Mouse (Mus musculus): ENCODE data around the gene Mgmt. TPM values are rescaled to one million over a fixed set of nuclear protein-coding genes. Genes with fewer than 3 reads are reported as not detected.

Gene Mgmt
- polyA plus RNA-seq, 1 experiment from 2014 or later, result 1.6 TPM

DNA sequence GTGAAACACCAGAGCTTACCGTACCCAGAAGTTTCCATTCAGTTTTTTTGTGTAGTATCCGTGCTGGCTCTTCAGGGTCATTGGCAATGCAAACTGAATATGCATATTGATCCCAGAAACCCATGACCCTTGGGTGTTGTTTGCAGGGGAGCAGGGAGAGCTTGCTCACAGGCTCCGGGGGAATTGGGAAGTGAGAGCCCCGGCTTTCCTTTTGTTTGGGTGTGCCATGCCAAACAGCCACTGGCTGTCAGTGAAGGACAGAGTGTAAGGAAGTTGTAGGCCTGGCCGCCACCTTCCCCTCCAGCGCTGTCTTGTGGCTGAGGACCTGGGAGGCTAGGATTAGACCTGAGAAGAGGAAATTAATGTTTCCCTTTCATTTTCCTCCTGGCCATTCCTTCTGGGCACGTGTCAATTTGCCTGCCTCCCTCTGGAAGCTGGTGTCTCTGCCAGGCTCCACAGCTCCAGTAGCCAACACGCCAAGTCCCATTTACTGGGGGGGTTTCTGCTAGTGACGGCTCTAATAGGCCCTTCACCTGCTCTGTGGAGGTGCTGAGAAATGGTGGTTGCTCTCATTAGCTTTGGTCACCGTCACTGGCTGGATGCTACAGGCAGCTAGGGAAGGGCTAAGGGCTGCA lies 144.0 kb downstream of the Mgmt start:
- Histone ChIP-seq H3K4me1 (replicated peaks) (peaks cover 44% of the 10 kb centered on the region), H3K4me3 (replicated peaks) (no peak overlapping the region), H3K9me3 (no peaks in the 10 kb centered on the region), H3K27me3 (peaks cover 5% of the 10 kb centered on the region; the same call in 1 of the 2 replicates), H3K4me2 (replicated peaks) (no peak overlapping the region), H3K9ac (replicated peaks) (no peak overlapping the region), H3K36me3 (no peaks in the 10 kb centered on the region), H3K27ac (no peak overlapping the region)
- WGBS, result 57% methylated on average over 10 of the region's 10 CpGs
- ATAC-seq, result no peak

DNA sequence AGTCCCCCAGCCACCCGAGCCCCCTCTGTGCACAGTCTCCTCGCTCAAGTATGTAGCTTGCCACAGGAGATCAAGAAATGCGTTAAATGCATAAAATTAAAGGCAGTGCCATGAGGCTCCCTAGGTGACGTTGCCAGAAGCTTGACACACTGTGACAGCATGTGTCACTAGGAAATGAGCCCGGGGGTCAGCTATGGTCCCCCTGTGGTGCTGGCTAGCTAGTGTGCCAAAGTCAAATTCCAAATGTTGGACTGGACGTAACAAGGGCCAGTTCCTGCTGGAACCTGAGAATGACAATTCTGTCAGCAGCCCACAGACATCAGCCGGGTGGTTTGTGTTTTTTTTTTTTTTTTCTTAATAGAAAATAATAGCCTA lies 144.5 kb downstream of the Mgmt start:
- H3K9ac ChIP-seq (replicated peaks), result no peak overlapping the region
- no peaks in the 10 kb centered on the region for H3K9me3 ChIP-seq
- H3K4me2 ChIP-seq (replicated peaks), result no peak overlapping the region
- 40% methylated on average over 7 of the region's 7 CpGs for WGBS
- ATAC-seq, result peak; percentile 37; the same call in 1 of the 2 replicates
- no peak overlapping the region for H3K4me3 ChIP-seq (replicated peaks)
- H3K27me3 ChIP-seq, result peaks cover 5% of the 10 kb centered on the region; the same call in 1 of the 2 replicates
- no peaks in the 10 kb centered on the region for H3K36me3 ChIP-seq
- peaks cover 44% of the 10 kb centered on the region for H3K4me1 ChIP-seq (replicated peaks)
- H3K27ac ChIP-seq, result no peak overlapping the region

DNA sequence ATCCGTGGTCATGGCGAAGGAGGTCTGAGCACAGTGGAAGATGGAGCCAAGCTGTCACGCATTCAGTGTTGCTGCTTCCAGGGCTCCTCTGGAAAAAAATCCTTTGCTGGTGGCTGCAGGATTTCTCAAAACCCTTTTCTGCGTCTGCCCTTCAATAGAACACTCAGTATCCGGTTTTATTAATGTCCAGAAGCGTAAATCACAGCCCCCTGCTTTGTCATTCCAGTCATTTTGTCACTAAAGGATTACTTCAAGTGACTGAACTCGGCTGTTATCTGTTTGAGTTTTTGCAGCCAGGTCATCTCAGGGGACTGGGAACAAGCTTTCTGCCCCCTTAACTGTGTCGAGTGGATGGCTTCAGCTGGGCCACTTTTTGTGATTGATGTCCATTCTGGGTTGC lies 146.2 kb downstream of the Mgmt start:
- Histone ChIP-seq H3K36me3 (no peaks in the 10 kb centered on the region), H3K9ac (replicated peaks) (no peak overlapping the region)
- no peak for ATAC-seq

DNA sequence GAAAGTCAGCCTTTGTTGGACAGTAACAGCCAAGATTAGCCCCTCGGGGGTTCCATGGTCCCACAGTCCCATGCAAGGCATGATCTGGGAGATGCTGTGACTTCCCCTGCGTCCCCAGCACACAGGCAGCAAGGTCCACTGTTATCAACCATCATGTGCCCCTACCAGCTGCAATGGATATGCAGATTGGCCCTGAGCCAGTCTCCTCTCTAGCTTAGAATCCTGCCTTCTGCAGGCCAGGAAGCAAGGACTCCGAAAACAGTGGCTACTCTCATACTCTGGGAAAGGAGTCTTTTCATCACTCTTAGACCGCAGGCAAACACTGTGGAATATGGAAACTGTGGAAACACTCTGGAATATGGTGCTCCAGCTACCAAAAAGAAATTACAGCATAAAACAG lies 152.5 kb downstream of the Mgmt start:
- 90% methylated on average over 4 of the region's 4 CpGs for WGBS
- H3K27me3 ChIP-seq, result no peaks in the 10 kb centered on the region
- peaks cover 13% of the 10 kb centered on the region for H3K4me1 ChIP-seq (replicated peaks)
- H3K9ac ChIP-seq (replicated peaks), result no peak overlapping the region
- ATAC-seq, result no peak
- H3K4me2 ChIP-seq (replicated peaks), result no peak overlapping the region
- H3K27ac ChIP-seq, result no peak overlapping the region
- no peaks in the 10 kb centered on the region for H3K36me3 ChIP-seq
- H3K9me3 ChIP-seq, result no peaks in the 10 kb centered on the region
- H3K4me3 ChIP-seq (replicated peaks), result no peak overlapping the region

More for the DNA sequence above, 146.2 kb downstream of the Mgmt start:
- peaks cover 42% of the 10 kb centered on the region for H3K4me1 ChIP-seq (replicated peaks)
- no peak overlapping the region for H3K4me2 ChIP-seq (replicated peaks)
- H3K4me3 ChIP-seq (replicated peaks), result no peak overlapping the region
- H3K27ac ChIP-seq, result no peak overlapping the region
- H3K9me3 ChIP-seq, result no peaks in the 10 kb centered on the region
- peaks cover 5% of the 10 kb centered on the region; the same call in 1 of the 2 replicates for H3K27me3 ChIP-seq
- WGBS, result 27% methylated on average over 8 of the region's 8 CpGs

DNA sequence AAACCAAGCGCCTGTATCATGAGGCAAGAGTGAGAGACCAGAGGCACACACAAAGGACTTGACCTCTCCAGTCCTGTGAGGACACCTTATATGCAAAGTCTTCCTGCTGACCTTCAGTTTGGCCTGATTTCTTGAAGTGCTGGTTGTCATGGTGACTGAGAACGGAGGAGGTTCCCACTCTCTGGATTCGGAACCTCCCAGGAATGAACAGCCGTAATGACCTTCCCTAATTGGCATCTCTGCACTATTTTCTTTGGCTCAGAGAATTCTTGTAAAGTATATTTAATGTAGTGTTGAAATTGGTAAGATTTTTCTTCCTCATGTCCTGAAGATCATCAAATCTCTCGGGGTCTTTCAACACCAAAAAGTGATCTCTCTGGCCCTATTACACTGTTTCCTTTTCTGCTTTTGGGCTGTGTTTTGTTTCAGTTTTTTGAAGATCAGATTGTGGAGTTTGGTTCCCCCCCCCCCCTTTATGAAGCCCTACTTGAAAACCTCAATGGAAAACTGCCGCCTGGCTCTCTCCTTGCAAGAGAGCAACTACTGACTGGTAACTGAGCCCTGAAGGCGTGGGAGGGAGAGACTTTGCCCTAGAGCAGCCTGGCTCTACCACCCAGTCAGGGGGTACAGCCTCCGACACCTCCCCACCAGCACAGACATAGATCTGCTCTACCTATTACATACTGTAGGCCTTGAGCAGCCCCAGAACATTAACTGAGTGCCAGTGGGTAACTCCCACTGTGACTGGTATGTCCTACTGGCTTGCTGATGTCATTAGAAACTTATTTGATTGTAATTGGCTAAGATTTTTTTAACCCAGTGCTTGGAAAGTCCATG lies 153.9 kb downstream of the Mgmt start:
- no peaks in the 10 kb centered on the region for H3K36me3 ChIP-seq
- ATAC-seq, result no peak
- no peak overlapping the region for H3K4me3 ChIP-seq (replicated peaks)
- H3K4me1 ChIP-seq (replicated peaks), result peaks cover 9% of the 10 kb centered on the region
- no peak overlapping the region for H3K4me2 ChIP-seq (replicated peaks)
- no peak overlapping the region for H3K27ac ChIP-seq
- no peak overlapping the region for H3K9ac ChIP-seq (replicated peaks)
- WGBS, result 57% methylated on average over 8 of the region's 8 CpGs
- no peaks in the 10 kb centered on the region for H3K9me3 ChIP-seq
- no peaks in the 10 kb centered on the region for H3K27me3 ChIP-seq

DNA sequence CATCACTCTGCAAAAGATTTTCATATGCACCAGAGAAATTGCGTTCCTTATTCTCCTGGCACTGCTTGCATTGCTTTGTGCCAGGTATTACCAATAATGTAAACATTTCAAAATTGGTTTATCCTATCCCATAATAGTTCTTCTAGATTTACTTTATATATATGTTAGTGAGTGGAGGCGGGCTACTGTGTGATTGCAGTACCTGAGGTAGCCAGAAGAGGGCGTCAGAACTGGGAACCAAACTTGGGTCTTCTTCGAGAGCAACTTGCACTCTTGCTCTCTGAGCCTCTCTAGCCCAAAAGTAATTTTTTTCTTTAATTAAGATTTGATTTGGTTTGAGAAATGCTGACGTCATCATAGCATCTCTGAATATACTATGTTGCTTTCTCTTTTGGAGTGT lies 159.9 kb downstream of the Mgmt start:
- ATAC-seq, result no peak
- no peaks in the 10 kb centered on the region for H3K9me3 ChIP-seq
- H3K27ac ChIP-seq, result no peak overlapping the region
- H3K27me3 ChIP-seq, result no peaks in the 10 kb centered on the region
- H3K36me3 ChIP-seq, result no peaks in the 10 kb centered on the region
- 75% methylated on average over 5 of the region's 5 CpGs for WGBS
- no peak overlapping the region for H3K4me2 ChIP-seq (replicated peaks)
- H3K4me1 ChIP-seq (replicated peaks), result no peaks in the 10 kb centered on the region
- no peak overlapping the region for H3K9ac ChIP-seq (replicated peaks)
- H3K4me3 ChIP-seq (replicated peaks), result no peak overlapping the region

DNA sequence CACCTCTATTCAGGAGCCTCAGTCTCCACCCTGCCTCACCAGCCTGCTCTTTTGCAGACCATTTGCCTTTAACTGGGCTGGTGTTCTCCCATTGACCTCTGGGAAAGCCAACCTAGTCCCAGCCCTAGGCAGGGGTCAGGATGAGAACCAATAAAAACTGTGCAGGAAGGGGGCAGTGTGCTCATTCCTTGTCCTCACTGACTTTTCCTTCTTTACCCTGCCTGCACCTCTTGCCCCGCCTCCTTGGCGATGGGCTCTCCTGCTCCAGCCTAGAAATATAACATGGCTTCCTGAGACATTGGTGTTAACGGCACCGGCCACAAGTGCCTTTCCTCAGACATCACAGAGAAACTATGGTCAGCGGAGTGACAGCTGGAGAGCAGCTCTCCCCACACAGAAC lies 161.7 kb downstream of the Mgmt start:
- Histone ChIP-seq H3K27me3 (no peaks in the 10 kb centered on the region), H3K9me3 (no peaks in the 10 kb centered on the region), H3K36me3 (no peaks in the 10 kb centered on the region), H3K9ac (replicated peaks) (no peak overlapping the region), H3K4me2 (replicated peaks) (no peak overlapping the region), H3K4me3 (replicated peaks) (no peak overlapping the region), H3K27ac (no peak overlapping the region), H3K4me1 (replicated peaks) (no peaks in the 10 kb centered on the region)
- WGBS, result 63% methylated on average over 5 of the region's 5 CpGs
- no peak for ATAC-seq

DNA sequence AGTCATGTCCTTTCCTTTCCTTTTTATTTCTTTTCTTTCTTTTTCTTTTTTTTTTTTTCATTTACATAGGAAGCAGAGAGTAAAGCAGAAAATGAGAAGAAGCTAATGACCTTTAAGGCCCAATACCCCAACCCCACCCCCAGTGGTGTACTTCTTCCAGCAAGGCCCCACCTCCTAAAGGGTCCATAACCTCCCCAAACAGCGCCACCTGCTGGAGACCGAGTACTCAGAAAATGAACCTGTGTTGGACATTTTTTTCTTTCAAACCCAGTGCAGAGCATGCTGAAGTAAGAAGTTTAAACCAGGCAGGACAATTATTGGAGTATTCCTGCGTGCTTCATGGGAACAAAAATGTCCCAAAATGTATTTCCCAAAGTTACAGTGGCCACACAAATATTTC lies 166.1 kb downstream of the Mgmt start:
- no peak overlapping the region for H3K4me3 ChIP-seq (replicated peaks)
- no peak overlapping the region for H3K4me2 ChIP-seq (replicated peaks)
- H3K27me3 ChIP-seq, result no peaks in the 10 kb centered on the region
- no peaks in the 10 kb centered on the region for H3K9me3 ChIP-seq
- no peak overlapping the region for H3K9ac ChIP-seq (replicated peaks)
- no peaks in the 10 kb centered on the region for H3K36me3 ChIP-seq
- no peak overlapping the region for H3K27ac ChIP-seq
- peaks cover 9% of the 10 kb centered on the region for H3K4me1 ChIP-seq (replicated peaks)
- WGBS, result 36% methylated on average over 3 of the region's 3 CpGs
- ATAC-seq, result no peak

DNA sequence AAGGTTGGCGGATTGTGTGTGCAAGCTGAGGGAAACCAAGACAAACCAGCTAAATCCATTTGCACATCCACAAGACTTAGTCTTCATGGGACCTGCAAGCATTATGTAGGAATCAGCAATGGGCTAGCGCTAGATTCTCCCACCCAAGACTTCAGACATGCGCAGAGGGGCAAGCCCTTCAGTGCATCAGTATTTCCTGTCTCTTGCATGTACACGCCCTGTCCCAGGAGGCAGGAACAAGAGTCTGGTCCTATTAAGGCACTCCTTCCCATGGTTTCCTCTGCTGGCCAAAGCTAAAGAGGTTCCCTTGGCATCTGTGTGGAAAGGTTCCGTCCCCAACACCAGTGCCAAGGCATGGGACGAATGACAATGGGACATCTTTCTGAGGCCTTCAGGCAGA lies 166.7 kb downstream of the Mgmt start:
- Histone ChIP-seq H3K27ac (no peak overlapping the region), H3K4me1 (replicated peaks) (peaks cover 9% of the 10 kb centered on the region), H3K4me3 (replicated peaks) (no peak overlapping the region), H3K36me3 (no peaks in the 10 kb centered on the region), H3K27me3 (no peaks in the 10 kb centered on the region), H3K9me3 (no peaks in the 10 kb centered on the region), H3K9ac (replicated peaks) (no peak overlapping the region), H3K4me2 (replicated peaks) (no peak overlapping the region)
- no peak for ATAC-seq
- 93% methylated on average over 6 of the region's 6 CpGs for WGBS

DNA sequence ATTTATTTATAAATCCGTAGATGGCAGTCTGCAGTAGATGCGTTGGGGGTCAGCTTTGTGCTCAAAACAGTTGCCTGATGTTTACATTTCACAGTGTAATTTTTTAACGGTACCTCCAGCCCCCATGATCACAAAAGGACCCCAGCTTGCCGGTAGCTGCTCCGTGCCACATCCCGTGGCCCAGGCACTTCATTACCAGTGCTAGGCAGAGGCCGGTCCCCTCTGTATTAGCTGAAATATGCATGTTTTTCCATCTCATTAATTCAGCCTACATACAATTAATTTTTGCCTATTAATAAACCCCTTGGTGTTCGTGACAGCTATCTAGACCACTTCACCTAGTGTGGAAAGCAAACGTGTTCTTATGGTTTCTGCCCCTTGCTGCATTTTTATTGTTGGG lies 169.8 kb downstream of the Mgmt start:
- H3K4me2 ChIP-seq (replicated peaks), result no peak overlapping the region; the same call in 1 of the 2 replicates
- H3K4me1 ChIP-seq (replicated peaks), result peaks cover 9% of the 10 kb centered on the region
- H3K27me3 ChIP-seq, result no peaks in the 10 kb centered on the region
- no peak overlapping the region for H3K4me3 ChIP-seq (replicated peaks)
- H3K27ac ChIP-seq, result peak overlapping the region; percentile 54
- WGBS, result 40% methylated on average over 9 of the region's 9 CpGs
- H3K36me3 ChIP-seq, result no peaks in the 10 kb centered on the region
- ATAC-seq, result peak; percentile 60; the same call in 1 of the 2 replicates
- H3K9me3 ChIP-seq, result no peaks in the 10 kb centered on the region
- no peak overlapping the region for H3K9ac ChIP-seq (replicated peaks)

DNA sequence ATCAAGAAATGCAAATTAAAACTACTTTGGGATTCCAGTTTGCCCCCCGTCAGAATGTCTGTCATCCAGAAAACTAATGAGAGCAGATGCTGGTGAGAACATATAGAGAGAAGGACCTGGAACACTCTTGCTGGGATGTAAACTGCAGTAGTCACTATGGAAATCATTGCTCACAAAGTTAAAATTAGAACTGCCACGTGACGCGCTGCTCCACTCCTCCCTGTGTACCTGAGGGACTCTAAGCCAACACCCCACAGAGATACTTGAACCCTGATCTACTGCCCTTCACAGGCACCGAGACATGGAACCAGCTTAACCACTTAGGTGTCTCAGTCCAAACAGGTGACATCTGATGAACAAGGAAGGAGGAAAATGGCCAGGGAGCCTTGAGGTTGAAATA lies 171.0 kb downstream of the Mgmt start:
- no peak overlapping the region for H3K4me3 ChIP-seq (replicated peaks)
- peaks cover 9% of the 10 kb centered on the region for H3K4me1 ChIP-seq (replicated peaks)
- H3K27me3 ChIP-seq, result no peaks in the 10 kb centered on the region
- H3K4me2 ChIP-seq (replicated peaks), result no peak overlapping the region
- no peaks in the 10 kb centered on the region for H3K36me3 ChIP-seq
- WGBS, result 78% methylated on average over 5 of the region's 5 CpGs
- H3K27ac ChIP-seq, result no peak overlapping the region
- no peak for ATAC-seq
- H3K9me3 ChIP-seq, result no peaks in the 10 kb centered on the region
- H3K9ac ChIP-seq (replicated peaks), result no peak overlapping the region

DNA sequence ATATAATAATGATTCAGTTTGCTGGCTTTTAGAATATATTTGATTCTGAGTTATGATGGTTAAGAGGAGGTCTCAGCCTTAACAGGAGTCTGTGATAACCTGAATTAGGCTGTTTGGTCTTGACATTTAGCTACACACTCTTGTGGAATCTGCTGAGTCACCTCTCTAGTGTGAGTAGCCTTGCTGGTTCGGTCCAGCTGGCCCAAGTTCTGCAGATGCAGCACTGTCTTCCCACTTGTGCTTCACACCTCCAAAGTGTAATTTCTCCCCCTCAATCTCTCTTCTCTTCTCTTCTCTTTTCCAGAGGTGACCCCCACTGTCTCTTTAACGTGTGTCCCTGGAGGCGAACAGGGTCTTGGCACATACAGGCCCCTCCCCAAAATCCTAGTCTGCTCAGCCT lies 171.8 kb downstream of the Mgmt start:
- H3K9ac ChIP-seq (replicated peaks), result no peak overlapping the region
- no peak for ATAC-seq
- H3K4me2 ChIP-seq (replicated peaks), result no peak overlapping the region
- H3K27ac ChIP-seq, result no peak overlapping the region
- peaks cover 9% of the 10 kb centered on the region for H3K4me1 ChIP-seq (replicated peaks)
- no peaks in the 10 kb centered on the region for H3K27me3 ChIP-seq
- WGBS, result 77% methylated on average over 3 of the region's 3 CpGs
- H3K36me3 ChIP-seq, result no peaks in the 10 kb centered on the region
- no peak overlapping the region for H3K4me3 ChIP-seq (replicated peaks)
- H3K9me3 ChIP-seq, result no peaks in the 10 kb centered on the region
